Mouse (Mus musculus): ENCODE results near the gene Pyroxd2.
"Not testable (repeated sequence)": the region's sequence is repeated elsewhere in the genome, so short reads cannot be mapped to it uniquely, and the experiment has no call there.

Gene Pyroxd2

DNA sequence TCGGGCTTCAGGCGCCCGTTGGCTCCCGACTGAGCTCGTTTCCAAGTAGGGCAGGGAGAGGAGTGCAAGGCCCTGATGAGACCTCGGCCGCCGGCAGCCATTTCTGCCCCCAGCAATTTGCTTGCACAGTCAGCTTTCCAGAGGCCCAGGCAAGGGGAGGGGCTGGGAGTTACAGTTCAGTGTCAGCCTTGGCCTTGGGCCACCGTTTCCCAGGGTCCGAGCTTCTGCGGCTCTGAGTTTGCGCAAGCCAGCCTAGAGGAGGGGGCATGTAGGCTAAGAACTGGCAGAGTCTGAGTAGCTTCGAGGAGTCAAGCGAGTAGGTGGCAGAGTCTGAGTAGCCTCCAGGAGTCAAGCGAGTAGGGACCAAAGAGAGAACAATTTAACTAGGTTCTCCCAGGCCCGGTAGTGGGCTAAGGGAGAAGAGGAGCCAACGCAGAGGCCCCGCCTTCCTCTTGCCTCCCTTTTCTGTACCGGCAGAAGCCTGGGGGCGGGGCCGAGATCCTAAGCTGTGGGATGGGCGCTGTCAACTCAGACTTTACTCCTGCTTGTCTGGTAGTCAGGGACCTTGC, at the start of gene Pyroxd2:
Gene Pyroxd2, minus strand, starts transcription at position 413 of the 569 bp plus-strand sequence.
- DNase-seq, result peak; percentile 23

DNA sequence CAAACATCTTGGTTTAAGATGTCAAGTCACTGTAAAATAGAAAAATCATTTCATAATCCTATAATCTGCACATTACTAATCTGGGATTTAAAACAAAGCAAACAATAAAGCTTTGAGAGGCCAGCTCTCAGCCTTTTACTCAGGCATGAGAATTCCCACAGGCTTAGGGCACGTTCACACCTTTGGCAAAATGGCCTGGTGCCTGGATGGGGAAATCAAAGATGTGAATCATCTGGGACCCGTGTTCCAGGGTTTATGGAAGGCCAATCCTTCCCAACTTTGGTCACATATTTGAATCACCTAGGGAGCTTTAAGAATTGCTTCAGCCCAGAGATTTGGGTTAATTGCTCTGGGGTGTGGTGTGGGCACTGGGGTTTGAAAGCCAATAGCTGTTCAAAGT, 45.3 kb upstream of the Pyroxd2 start:
- no peak for DNase-seq

DNA sequence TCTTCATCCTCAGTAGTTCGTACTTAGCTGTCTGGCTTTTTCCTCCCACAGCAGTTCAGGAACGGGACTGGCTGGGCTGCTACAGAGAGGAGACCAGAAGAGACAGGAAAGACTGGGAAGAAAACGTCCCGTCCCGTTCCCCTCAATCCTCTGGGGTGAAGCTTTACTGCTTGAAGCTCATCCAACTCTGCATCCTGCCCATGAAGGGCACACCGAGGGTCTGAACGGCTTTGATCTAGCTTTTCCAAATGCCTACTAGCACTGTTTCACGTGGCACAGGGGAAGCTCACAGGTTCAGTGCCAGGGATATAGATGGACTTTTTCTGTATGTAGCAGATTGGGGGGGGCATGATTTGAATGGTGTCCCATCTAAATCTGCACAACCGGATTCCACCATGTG, 43.2 kb upstream of the Pyroxd2 start:
- no peak for DNase-seq

DNA sequence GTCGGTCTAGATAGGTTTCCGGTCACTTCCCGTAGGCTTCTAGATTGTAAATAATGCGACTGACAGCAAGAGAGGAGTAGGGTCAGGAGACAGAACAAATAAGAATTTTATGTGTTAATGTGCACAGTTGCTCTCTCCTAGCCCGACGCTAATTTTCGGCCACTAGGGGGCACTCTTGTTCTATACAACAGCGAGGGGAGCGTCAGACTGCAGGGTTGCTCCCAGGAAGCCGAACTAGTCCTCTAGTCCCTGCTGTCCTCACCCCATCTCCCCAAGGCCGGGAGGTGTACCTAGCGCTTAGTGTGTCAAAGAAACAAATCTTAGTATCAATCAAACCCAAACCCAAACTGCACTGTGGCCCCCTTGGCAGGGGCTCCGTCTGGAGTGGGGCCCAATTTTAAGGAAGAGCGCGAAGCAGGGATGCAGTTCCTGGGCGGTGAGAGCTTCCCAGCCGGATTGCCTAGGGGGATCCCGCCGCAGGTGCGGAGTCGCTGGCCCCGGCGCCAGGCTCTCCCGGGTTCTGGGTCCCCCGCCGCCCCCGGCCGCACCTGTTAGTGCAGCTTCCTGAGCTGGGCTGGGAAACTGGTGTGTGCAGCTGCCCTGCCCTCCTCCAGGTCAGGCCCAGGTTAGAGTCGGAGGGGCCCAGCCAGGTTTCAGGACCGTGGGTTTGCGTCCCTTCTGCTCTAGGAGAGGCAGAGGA, 42.5 kb upstream of the Pyroxd2 start:
- peak; percentile 82 for DNase-seq

DNA sequence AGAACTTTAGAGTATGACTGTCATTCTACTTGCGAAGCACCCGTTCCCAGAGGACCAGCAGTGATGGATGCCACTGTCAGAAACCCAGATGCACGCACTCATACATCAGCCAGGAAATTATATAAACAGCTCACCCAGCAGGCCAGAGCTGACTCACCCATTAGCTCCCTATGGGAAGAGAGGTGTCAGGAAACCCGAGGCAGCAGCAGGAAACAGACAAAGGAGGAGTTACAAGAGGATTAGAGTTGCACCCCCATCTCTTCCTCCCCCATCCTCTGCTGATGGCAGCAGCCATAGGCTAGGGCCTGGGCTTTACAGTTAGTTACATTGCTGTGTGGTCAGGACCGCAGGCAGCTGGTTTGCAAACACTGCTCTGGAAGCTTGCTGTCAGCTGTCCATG, 35.7 kb upstream of the Pyroxd2 start:
- no peak for DNase-seq

DNA sequence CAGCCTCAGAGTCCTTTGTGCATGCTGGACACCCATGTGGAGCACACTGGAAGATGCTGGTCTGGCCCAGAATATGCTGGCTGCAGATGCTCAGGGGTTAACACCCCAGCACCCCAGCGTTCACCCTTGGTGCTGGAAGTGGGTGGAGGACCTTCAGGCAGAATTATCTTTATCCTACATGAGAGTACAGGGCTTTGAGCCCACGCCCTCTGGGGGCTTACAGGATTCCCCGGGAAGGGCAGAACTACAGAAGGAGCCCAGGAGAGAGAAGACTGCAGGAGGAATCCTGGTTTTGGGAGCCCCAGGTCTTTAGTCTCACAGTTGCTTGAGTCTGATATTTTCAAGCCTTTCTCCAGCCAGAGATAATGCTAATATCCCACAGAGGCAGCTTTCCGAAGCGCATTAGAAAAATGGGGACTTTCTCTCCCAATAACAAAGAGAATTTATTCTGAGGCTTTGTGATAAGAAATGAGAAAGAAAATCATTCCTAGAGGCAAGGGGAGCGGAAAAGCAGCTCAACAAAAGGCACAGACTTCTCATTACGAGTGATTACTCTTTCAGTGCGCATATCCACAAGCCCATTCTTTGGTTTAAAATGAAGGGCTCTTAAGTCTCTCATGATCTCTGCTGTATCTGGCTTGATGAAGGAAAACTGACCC, 33.1 kb upstream of the Pyroxd2 start:
- no peak for DNase-seq

DNA sequence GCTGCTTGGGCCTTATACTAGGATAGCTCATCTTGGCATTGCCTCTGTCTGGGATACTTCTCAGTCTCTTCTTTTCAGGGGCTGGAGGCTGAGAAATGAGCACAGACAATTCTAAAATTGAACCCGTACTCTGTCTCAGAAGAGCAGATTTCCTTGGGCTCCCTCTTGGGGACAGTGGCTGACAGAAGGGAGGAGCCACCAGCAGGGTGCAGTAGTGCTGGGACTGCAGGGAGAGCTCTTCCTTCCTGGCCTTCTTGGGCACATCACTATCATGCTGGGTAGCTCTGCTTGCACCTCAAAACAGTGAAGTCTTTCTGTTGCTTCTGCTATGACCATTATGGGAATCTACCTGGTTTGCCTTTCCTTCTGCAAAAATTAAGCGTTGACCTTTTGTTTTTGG, 32.6 kb upstream of the Pyroxd2 start:
- DNase-seq, result peak; percentile 30

DNA sequence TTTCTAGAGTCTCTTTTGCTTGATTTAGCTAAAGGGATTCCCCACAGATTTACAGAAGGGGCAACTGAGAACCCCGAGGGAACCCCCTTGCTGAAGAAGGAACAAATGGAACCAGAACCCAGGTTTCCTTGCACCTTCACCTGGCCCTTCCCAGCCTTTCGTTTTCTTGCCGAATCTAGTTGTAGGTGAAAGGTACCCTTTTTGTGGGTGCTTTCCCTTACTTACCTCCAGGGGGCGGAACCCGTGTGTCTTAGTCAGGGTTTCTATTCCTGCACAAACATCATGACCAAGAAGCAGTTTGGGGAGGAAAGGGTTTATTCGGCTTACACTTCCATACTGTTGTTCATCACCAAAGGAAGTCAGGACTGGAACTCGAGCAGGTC, 27.6 kb upstream of the Pyroxd2 start:
- not testable (repeated sequence) for DNase-seq

DNA sequence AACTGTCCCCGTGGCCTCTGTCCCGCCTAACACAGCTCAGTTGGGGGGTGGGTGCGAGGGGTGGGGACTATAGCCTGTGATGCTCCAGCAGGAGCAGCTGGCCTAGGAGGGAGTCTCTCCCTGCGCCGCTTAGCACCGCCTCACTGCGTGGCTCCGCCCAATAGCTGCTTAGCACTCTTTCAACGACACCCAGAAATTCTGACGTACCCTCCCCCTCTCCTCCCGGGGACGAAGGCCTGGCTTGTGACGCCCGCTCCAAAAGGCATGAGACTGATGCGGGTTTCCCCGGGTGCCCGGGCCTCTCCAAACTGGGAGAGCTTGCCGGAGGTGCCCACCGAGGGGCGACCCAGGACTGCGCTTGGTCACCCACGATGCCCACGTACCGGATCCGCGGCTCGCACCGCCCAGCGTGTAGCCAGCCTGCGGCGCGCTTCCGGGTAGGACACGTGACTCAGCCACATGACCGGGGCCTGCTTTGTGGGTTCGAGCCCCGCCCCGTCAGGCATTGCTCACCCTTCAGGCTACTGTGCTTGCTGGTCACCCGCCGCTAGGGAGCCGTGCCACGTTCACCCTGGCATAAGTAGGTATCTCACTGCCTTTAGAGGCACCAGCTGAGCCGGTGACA, 27.1 kb upstream of the Pyroxd2 start, which contains the start of gene Hps1:
Gene Hps1, minus strand, starts transcription at position 448 of the 625 bp plus-strand sequence.
- peak; percentile 92 for DNase-seq

DNA sequence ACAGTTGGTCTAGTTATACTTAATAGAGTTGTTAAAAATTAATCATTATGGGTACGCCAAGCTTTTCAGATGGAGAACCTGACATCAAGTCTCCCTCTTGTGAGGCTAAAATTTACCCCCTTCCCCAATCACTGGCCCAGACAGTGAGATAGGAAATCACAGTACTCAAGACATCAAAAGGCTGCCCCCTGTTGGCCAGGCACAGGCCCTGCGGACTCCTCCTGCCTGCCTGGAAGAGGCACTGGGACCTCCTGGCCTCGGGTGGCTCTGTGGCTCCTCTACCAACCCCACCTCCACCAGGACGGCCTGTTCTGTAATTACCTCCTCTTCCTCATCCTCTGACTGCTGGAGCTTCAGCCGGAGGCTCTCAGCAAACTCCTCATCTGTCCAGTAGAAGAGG, 25.2 kb upstream of the Pyroxd2 start:
- peak; percentile 58 for DNase-seq

DNA sequence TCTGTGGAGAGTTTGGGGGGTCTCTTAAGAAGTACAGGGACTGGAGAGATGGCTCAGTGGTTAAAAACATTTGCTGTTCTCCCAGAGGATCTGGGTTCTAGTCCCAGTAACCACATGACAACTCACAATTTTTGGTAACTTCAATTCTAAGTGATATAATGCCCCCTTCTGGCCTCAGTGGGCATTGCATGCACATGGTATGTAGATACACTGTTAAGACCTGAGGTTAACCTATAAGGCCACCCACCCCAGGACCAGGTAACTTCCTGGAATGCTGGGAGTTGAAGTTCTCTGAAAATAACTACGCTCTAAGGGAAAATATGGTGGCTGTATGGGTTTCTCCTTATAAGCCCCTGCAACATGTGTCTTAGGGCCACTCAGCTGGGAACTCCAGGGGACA, 24.2 kb upstream of the Pyroxd2 start:
- peak; percentile 46 for DNase-seq

DNA sequence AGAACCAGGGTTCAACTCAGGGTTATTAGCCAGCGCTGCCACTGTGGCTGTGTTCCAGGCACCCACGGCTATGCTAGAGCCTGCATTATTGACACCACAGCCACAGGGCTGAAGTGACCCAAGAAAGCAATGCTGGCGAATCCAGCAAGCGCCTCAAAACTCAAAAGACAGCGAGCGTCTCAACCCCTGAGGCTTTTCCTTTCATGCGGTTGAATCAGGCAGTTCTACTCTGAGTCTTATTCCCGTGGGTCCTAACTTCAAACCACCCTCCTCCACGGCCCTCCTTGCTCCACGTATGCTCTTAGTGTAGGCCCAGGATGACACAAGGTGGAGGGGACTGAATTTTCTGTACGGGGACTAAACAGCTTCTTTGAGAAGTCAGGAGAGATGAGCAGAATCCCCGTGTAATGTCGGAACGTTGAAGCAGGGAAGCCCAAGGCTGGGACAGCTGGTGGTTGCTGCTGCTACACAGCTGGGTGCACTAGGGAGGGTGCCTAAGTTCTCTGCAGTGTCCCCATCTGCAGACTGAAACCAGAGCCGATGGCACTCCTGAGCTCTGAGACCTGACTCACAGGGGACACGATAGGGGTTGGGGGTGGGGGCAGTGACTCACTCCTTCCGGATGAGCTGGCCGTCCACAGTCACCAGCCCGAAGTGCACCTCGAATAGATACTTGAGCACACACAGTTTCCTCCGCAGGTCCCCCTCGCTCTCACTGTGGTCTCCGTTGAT, 17.7 kb upstream of the Pyroxd2 start:
- no peak for DNase-seq

DNA sequence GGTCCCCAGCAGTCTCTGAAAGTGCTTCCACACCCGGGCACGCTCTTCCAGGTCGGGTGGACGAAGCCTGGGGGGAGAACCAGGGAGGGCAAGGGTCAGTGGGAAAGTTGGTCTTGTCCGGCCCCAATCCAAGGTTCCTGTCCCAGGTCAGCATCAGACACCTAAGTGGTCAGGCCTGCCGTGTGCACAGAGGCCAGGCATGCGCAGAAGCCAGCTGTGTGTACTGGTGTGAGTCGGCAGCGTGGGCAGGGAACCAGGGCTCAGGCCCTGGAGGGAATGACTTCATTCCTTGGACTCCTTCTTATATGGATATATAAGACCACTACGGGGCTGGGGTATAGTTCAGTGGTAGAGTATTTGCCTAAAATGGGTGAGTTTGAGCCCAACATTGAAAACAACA, 17.1 kb upstream of the Pyroxd2 start:
- DNase-seq, result no peak

DNA sequence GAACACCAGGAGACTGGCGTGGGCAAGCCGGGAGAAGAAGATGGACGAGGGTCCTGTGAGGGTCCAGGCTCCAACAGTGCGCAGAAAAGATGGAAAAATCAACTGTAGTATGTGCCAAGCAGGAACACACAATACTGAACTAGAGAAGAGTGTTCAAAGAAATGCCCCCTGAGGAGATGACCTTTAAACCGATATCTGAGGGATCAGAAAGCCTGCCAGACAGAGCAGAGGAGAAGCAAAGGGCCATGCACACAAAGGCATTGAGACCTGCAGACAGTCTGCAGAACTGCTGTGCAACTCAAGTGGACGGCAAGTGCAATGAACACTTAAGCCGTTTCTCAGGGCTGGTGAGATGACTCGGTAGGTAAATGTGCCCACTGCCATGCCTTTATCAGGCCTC, 14.8 kb upstream of the Pyroxd2 start:
- no peak for DNase-seq

DNA sequence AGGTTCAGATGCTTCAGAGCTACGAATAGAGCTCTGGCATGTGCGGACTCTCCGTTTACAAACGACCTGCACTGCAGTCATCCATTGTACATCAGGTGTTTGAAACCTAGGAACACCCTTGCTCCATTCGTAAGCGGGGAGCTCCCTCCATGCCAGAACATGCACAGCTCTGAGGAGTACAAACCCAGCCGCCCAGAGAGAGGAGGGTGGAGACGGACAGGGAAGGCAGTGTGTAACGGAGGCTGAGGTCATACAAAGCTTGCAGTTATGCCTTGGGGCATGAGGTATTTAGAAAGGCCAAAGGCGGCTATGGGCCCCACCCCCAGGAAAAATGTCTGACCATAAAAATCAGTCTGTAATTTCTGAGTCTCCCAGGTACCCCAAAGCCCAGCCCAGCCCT, 11.8 kb upstream of the Pyroxd2 start:
- DNase-seq, result no peak

DNA sequence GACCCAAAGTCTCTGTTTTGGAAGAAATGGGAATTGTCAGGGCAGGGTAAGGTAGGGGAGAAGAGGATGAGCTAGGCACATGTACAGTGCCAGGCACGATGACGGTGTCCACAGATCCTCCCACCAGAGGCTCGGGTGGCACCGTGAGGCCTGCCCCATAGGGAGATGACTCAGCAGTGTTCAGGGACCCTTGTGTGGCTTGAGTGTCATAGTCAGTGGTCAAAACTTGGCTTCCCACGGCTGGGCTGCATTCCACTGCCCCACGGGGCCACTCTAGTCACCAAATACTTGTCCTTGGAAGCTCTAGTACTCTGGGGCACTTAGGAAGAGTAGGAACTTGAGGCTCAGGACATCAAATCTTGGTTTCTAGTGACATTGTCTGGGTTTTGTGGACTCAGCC, 4.1 kb upstream of the Pyroxd2 start:
- DNase-seq, result no peak

DNA sequence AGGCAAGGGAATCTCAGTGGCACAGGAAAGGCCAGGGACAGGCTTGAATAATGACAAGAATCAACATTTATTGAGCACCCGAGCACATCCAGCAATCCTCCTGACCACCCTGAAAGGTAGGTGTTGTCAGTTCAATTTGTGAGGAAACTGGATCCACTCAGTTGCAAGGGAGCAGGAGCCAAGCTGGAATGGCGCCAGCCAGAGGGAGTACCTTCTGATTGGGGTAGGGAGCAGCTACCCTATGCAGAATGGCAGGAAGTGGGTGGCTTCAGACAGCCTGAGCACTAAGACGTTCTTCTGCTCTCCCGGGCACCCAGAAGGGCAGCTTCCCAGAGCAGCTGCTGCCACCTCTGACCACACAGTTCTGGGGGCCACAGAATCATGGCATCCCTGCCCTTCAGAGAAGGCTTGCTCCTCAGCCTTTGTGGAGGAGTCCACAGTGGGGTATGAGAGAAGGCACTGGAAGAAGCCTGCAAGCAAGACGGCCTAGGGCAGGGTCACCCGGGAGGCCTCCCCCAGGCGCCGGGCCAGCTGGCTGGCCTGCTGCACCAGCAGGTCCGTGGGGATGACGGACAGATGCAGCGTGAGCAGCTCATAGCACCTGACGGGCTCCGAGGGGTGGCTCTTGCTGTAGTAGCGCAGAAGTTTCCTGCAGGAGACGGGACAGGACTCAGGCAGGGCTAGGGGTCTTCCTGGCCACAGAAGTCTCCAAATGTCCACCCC, 2.7 kb upstream of the Pyroxd2 start:
- DNase-seq, result no peak

DNA sequence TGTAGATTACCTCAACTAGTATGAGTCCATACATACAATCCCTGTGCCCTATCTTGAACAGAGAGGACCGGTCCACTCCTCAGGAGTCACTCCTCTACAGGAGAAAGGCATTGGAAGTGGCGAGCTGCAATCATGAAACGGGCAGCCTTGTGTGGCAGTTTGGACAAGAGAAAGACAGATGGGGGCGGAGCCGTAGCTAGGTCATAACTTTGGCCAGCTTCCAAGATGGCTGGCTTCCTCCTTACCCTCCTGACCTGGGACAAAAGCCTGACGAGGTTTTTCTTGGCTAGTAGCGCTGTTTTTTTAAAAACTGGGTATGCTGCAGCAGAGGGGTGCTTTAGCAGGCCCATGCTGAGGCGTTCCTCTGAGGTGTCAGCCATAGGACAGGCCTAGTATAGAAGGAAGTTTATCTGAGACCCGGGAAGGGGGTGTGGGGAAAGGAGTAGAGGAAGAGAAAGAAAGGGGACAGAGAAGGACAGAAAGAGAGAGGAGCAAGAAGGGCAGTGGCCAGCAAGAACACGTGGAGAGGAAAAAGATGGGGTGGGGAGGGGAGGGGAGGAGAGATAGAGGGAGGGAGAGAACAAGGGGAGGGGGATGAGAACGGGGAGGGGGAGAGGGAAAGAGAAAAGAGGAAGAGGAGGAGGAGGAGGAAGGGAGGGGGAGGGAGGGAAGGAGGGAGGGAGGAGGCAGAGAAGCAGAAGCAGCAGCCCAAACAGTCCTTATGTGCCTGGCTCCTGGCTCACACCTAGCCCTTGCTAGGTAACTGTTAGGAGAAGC, 754 bp upstream of the Pyroxd2 start:
- DNase-seq, result no peak

DNA sequence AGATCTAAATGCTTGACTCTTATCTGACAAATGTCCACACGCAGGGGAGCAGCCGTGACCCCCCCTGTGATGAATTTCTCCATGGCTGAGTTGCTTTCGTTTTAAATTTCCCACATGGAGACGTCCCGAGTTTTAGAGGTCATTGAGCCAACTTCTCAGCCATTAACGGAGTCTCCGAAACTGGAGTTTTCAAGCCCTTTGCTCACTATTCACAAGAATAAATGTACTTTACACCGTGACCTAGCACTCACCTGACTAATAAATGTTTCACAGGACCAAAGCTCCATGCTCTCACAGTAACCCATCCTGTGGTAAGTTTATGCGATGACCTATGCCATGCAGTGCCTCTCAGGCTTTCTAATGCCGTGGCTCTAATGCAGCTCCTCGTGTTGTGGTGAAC, 2.4 kb downstream of the Pyroxd2 start:
- DNase-seq, result no peak

DNA sequence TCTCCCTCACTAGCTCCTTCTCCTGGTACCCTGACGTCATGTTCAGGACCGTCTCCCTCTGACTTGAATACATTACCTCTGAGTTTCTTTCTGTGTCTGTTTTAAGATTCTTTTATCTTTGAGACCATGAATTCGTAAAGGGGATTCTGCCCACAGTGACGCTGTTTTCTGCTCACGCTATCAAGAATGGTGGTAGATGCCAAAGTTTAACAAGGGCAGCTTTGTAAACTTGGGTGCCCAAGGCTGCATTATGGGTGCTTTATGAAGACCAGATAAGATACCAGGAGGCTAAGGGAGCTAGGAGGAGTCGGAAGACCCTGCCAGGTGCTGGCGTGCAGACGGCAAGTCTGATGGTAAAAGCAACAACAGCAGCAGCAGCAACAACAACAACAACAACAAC, 5.9 kb downstream of the Pyroxd2 start:
- DNase-seq, result no peak

DNA sequence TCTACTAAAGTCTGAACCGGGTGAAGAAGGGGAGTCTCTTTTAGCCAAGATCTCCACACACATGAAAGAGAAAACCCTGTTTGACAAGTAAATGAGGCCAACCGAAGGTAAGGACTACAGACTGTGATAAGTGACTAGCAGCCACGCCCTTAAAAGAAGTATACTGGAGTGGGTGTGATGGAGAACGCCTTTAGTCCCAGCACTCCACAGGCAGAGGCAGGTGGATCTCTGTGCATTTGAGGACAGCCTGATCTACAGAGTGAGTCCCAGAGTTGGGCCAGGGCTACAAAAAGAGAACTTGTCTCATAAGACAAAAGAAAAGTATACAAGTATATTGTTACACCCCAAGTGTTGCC, 6.7 kb downstream of the Pyroxd2 start:
- DNase-seq, result no peak
